Mouse (Mus musculus) heart, adult 2 months (tissue): ENCODE measurements around the gene Rp2.
"Not testable (repeated sequence)": the region's sequence is repeated elsewhere in the genome, so short reads cannot be mapped to it uniquely, and the experiment has no call there.

Source experiments
- CTCF ChIP-seq: fragments of 200-600 bp; IDR thresholded peaks from 2 replicates; pipeline ENCODE4 v1.8.1; 2022; ENCODE audit warnings: antibody characterized with exemption, mild to moderate bottlenecking, moderate library complexity
- POLR2A ChIP-seq: fragments of 200-500 bp; IDR thresholded peaks from 2 replicates; pipeline ENCODE4 v1.6.1; 2011; ENCODE audit warnings: mild to moderate bottlenecking, low read depth, low read length, control low read depth; ENCODE audit not compliant: insufficient read depth

DNA sequence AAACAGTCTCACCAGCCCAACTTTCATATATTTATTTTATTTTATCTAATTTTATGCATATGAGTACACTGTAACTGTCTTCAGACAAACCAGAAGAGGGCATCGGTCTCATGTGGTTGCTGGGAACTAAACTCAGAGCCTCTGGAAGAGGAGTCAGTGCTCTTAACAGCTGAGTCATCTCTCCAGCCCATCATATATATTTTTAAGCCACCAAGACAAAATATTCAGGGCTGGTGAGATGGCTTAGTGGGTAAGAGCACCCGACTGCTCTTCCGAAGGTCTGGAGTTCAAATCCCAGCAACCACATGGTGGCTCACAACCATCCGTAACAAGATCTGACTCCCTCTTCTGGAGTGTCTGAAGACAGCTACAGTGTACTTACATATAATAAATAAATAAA is 14.0 kb upstream of the Rp2 start:
- not testable (repeated sequence) for TF ChIP-seq POLR2A, CTCF
